Mouse (Mus musculus) embryonic fibroblast, embryonic 13.5 days (primary cell): ENCODE measurements around the gene 4933434E20Rik. TPM values are rescaled to one million over a fixed set of nuclear protein-coding genes. Genes with fewer than 3 reads are reported as not detected.

ENCODE experiments used
- H3K27ac ChIP-seq: 2 replicates; pipeline ENCODE4 v1.5.1; 2012; ENCODE audit warnings: low read length, control low read depth, inconsistent platforms; ENCODE audit not compliant: insufficient read depth
- H3K4me1 ChIP-seq: 2 replicates; pipeline ENCODE4 v1.6.1; 2011; ENCODE audit warnings: low read length; ENCODE audit not compliant: control insufficient read depth, insufficient read depth
- H3K4me3 ChIP-seq: 2 replicates; pipeline ENCODE4 v1.5.1; 2011; ENCODE audit warnings: mild to moderate bottlenecking, control low read depth, low read length; ENCODE audit not compliant: insufficient read depth
- CTCF ChIP-seq: IDR thresholded peaks from 2 replicates; pipeline ENCODE4 v1.5.1; 2011; ENCODE audit warnings: mild to moderate bottlenecking, control low read depth, low read length, moderate library complexity, borderline replicate concordance; ENCODE audit not compliant: insufficient read depth
- POLR2A ChIP-seq: IDR thresholded peaks from 2 replicates; pipeline ENCODE4 v1.6.1; 2011; ENCODE audit warnings: low read depth, mild to moderate bottlenecking, control low read depth, low read length, moderate library complexity
- polyA plus RNA-seq: library from polyadenylated mRNA; stranded (reverse); fragments of >200 nt; gene quantifications from 2 replicates; pipeline ENCODE4 v1.2.4, GENCODE M21; 2011; ENCODE audit warnings: low read depth; ENCODE audit not compliant: missing spikeins, insufficient read length

4933434E20Rik gene
- polyA plus RNA-seq, 1 experiment: 114 TPM

- TF ChIP-seq POLR2A (no peak), CTCF (no peak)
- H3K4me3 ChIP-seq: peak overlapping the region; percentile 75
- 0 out of 2 replicates have a peak overlapping the region, but pooled peaks have one; percentile 8 for H3K27ac ChIP-seq
- peaks cover 23% of the 10 kb centered on the region for H3K4me1 ChIP-seq
These were observed 30.2 kb downstream of the 4933434E20Rik start for GRCm38 (mm10) chr3:90081365-90082240.

DNA sequence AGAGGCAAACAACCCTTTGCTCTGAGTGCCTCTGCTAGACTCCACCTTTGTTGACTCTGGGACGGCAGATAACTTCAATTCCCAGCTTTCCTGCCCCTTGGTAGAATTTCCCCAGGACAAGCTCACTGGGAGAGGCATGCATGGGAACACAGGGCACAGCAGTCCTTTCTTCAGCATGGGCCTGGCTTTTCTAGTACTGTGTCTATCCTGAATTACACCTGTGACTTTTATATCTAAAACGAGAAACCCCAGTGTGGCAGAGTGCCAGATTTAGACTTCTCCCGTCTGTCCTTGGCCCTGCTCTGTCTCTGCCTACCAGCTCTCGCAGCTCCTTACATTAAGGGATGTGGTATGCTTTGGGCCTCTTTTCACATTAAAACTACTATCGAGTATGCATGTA lies 31.6 kb downstream of the 4933434E20Rik start:
- Histone ChIP-seq H3K4me3 (0 out of 2 replicates have a peak overlapping the region, but pooled peaks have one; percentile 0), H3K27ac (no peak overlapping the region), H3K4me1 (peaks cover 23% of the 10 kb centered on the region)
- TF ChIP-seq CTCF (no peak), POLR2A (no peak)

DNA sequence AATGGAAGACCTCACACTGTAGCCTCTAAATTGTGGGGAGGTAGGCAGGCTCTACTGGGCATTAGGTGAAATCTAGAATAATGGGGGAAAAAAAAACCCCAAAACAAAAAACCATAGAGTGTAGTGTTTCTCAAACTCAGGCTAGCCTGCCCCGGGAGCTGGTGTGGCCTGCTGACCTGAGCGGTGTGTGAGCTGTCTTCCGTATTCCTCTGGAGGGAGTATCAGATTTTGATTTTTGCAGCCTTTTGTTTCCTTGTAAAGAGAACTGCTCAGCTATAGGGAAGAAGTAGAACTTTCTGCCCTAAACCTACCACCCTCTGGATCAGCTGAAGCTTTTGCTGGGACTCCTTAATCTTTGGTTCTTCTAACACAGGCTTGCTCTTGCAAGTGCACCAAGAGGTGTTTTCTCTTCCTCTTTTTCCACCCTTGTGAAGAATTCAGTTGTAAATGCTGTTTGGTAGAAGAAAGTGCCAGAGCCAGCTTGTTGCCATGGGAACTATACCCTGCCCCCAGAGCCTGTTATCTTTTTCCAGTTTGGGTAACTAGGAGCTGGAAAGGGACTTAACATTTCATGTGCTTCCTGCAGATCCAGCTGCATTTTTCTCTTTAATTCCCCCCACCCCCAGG lies 32.4 kb downstream of the 4933434E20Rik start:
- H3K27ac ChIP-seq: 0 out of 2 replicates have a peak overlapping the region, but pooled peaks have one; percentile 2
- H3K4me1 ChIP-seq: peaks cover 21% of the 10 kb centered on the region
- H3K4me3 ChIP-seq: 0 out of 2 replicates have a peak overlapping the region, but pooled peaks have one; percentile 4
- no peak for TF ChIP-seq CTCF
- no peak for TF ChIP-seq POLR2A

GRCm38 (mm10) chr3:90084790-90085189 lies 33.4 kb downstream of the 4933434E20Rik start:
- TF ChIP-seq CTCF (no peak), POLR2A (no peak)
- Histone ChIP-seq H3K27ac (no peak overlapping the region), H3K4me3 (no peak overlapping the region), H3K4me1 (peaks cover 20% of the 10 kb centered on the region)

GRCm38 (mm10) chr3:90085281-90085680 lies 33.8 kb downstream of the 4933434E20Rik start:
- H3K4me3 ChIP-seq: no peak overlapping the region
- H3K27ac ChIP-seq: no peak overlapping the region
- H3K4me1 ChIP-seq: peaks cover 20% of the 10 kb centered on the region
- no peak for TF ChIP-seq CTCF
- TF ChIP-seq POLR2A: no peak

- no peak overlapping the region for H3K4me3 ChIP-seq
- no peak overlapping the region for H3K27ac ChIP-seq
- H3K4me1 ChIP-seq: peaks cover 20% of the 10 kb centered on the region
- no peak for TF ChIP-seq CTCF
- no peak for TF ChIP-seq POLR2A
These were observed 34.6 kb downstream of the 4933434E20Rik start for GRCm38 (mm10) chr3:90086068-90086467.

DNA sequence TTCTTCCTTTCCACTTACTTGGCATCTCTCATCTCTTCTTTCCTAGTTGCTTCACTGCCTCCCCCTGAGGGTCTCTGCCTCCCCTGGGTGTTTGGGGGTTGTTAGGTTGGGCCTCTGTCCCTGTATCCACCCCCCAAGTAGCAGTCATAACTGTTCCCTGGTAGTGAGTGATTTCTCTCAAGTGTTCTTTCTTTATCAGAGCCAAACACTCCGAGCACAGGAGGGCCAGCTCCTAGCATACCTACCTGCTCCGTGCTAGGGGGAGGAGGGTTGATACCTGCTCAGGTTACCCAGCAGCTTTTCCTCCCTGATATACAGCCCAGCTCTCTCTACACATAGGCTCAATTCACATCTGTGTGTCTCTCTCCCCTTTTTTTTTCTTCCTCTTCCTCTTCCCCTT lies 37.2 kb downstream of the 4933434E20Rik start:
- TF ChIP-seq POLR2A: no peak
- no peak for TF ChIP-seq CTCF
- Histone ChIP-seq H3K27ac (no peak overlapping the region), H3K4me3 (no peak overlapping the region), H3K4me1 (peaks cover 8% of the 10 kb centered on the region)

GRCm38 (mm10) chr3:90090892-90091291 lies 39.5 kb downstream of the 4933434E20Rik start:
- TF ChIP-seq CTCF (no peak), POLR2A (no peak)

DNA sequence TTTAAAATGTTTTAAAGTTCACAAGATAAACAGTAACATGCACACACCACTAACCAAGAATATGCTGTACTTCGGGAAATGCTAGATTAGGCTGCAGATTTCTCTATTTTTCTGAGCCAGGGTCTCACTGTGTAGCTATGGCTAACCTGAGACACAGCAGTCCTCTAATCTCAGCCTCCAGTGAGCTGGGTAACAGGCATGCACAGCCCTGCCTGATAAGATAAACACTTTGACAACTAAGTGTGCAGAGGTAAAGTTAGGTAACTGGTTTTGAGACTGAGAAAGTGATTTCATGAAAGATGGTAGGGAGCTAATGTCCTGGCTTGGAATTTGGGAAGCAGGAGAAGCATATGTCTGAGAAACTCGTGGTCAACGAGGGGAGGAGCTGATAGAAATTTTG lies 43.0 kb downstream of the 4933434E20Rik start:
- no peak overlapping the region for H3K27ac ChIP-seq
- H3K4me3 ChIP-seq: no peak overlapping the region
- TF ChIP-seq CTCF: no peak
- no peak for TF ChIP-seq POLR2A
- H3K4me1 ChIP-seq: no peaks in the 10 kb centered on the region

More at GRCm38 (mm10) chr3:90090892-90091291, 39.5 kb downstream of the 4933434E20Rik start:
- Histone ChIP-seq H3K4me3 (no peak overlapping the region), H3K4me1 (no peaks in the 10 kb centered on the region), H3K27ac (no peak overlapping the region)

- H3K4me3 ChIP-seq: no peak overlapping the region
- TF ChIP-seq CTCF (no peak), POLR2A (no peak)
- H3K4me1 ChIP-seq: no peaks in the 10 kb centered on the region
- H3K27ac ChIP-seq: no peak overlapping the region
These were observed 46.5 kb downstream of the 4933434E20Rik start for GRCm38 (mm10) chr3:90097928-90098327.
